Mouse (Mus musculus) liver, adult 2 months (tissue): ENCODE data around the gene Mapk8ip3. TPM values are rescaled to one million over a fixed set of nuclear protein-coding genes. Genes with fewer than 3 reads are reported as not detected.
A peak's percentile ranks its signal among the peaks of the same experiment; 100 is the strongest.

Experiments
- DNase-seq: peaks from one replicate; pipeline ENCODE4 v3.0.0-alpha.2; 2011; ENCODE audit warnings: low read depth, low spot score; ENCODE audit errors: extremely low read depth
- H3K27ac ChIP-seq: fragments of 200-500 bp; replicated peaks from 2 replicates; pipeline ENCODE4 v1.5.1; 2012; ENCODE audit warnings: low read depth, mild to moderate bottlenecking, control low read depth, inconsistent platforms, low read length; ENCODE audit not compliant: insufficient read depth
- H3K27me3 ChIP-seq: fragments of 200-500 bp; 2 replicates; pipeline ENCODE4 v1.6.1; 2012; ENCODE audit warnings: mild to moderate bottlenecking, moderate library complexity, low read length, inconsistent platforms; ENCODE audit not compliant: control insufficient read depth, insufficient read depth
- H3K36me3 ChIP-seq: fragments of 200-500 bp; 2 replicates; pipeline ENCODE4 v1.6.1; 2012; ENCODE audit warnings: low read length, inconsistent platforms; ENCODE audit not compliant: control insufficient read depth, insufficient read depth
- H3K4me1 ChIP-seq: fragments of 200-500 bp; 2 replicates; pipeline ENCODE4 v1.6.1; 2011; ENCODE audit warnings: low read length; ENCODE audit not compliant: control insufficient read depth, insufficient read depth
- H3K4me3 ChIP-seq: fragments of 200-500 bp; 2 replicates; pipeline ENCODE4 v1.5.1; 2011; ENCODE audit warnings: low read depth, mild to moderate bottlenecking, control low read depth, low read length, moderate library complexity; ENCODE audit not compliant: insufficient read depth
- H3K79me2 ChIP-seq: fragments of 200-500 bp; 2 replicates; pipeline ENCODE4 v1.6.1; 2012; ENCODE audit warnings: inconsistent platforms, mild to moderate bottlenecking, low read length, moderate library complexity; ENCODE audit not compliant: control insufficient read depth, insufficient read depth
- H3K9ac ChIP-seq: fragments of 200-500 bp; 2 replicates; pipeline ENCODE4 v1.6.1; 2012; ENCODE audit warnings: low read depth, mild to moderate bottlenecking, control low read depth, inconsistent platforms, low read length
- CTCF ChIP-seq: fragments of 200-500 bp; IDR thresholded peaks from 2 replicates; pipeline ENCODE4 v1.5.1; 2011; ENCODE audit warnings: low read depth, low read length, control low read depth
- POLR2A ChIP-seq: fragments of 200-500 bp; IDR thresholded peaks from 2 replicates; pipeline ENCODE4 v1.6.1; 2011; ENCODE audit warnings: low read length, control low read depth; ENCODE audit not compliant: insufficient read depth; ENCODE audit errors: extremely low read depth
- WGBS: fragments of 180-500 bp; shearing (Covaris S2); methylation state at CpG from one replicate; pipeline ENCODE4 v1.1.7; 2018; 5-methylcytosine and 5-hydroxymethylcytosine counted together
- polyA plus RNA-seq: library from polyadenylated mRNA; depleted of rRNA; stranded (reverse); fragments of >200 nt; gene quantifications from 2 replicates; pipeline ENCODE4 v1.2.3, GENCODE M21; 2012
- total RNA-seq: library from RNA; depleted of rRNA; stranded (reverse); fragments of >200 nt; gene quantifications from 2 replicates; pipeline ENCODE4 v1.2.3, GENCODE M21; 2014

The Mapk8ip3 gene
- total and polyA plus RNA-seq, 2 experiments = 11.7 to 51.4 TPM

GRCm38 (mm10) chr17:24935666-24936065 lies 1.1 kb downstream of the Mapk8ip3 start:
- Histone ChIP-seq H3K4me1 (peaks cover 6% of the 10 kb centered on the region), H3K79me2 (peaks cover 19% of the 10 kb centered on the region), H3K27ac (no peak overlapping the region), H3K27me3 (no peaks in the 10 kb centered on the region), H3K4me3 (no peak overlapping the region), H3K36me3 (no peaks in the 10 kb centered on the region), H3K9ac (peak overlapping the region; percentile 36; the same call in 1 of the 2 replicates)
- DNase-seq = no peak
- TF ChIP-seq CTCF (no peak), POLR2A (no peak)

GRCm38 (mm10) chr17:24934926-24935325 lies 1.9 kb downstream of the Mapk8ip3 start:
- no peak for DNase-seq
- peaks cover 19% of the 10 kb centered on the region for H3K79me2 ChIP-seq
- 56% methylated on average over 4 of the region's 4 CpGs for WGBS
- TF ChIP-seq CTCF = no peak
- TF ChIP-seq POLR2A = no peak
- no peaks in the 10 kb centered on the region for H3K27me3 ChIP-seq
- no peak overlapping the region for H3K9ac ChIP-seq
- no peak overlapping the region for H3K27ac ChIP-seq
- no peak overlapping the region for H3K4me3 ChIP-seq
- peaks cover 6% of the 10 kb centered on the region for H3K4me1 ChIP-seq
- no peaks in the 10 kb centered on the region for H3K36me3 ChIP-seq

GRCm38 (mm10) chr17:24933163-24933562 lies 3.6 kb downstream of the Mapk8ip3 start:
- no peak for DNase-seq
- Histone ChIP-seq H3K4me3 (no peak overlapping the region), H3K36me3 (no peaks in the 10 kb centered on the region; the same call in 1 of the 2 replicates), H3K79me2 (peaks cover 25% of the 10 kb centered on the region), H3K27me3 (no peaks in the 10 kb centered on the region), H3K27ac (no peak overlapping the region), H3K9ac (no peak overlapping the region), H3K4me1 (peaks cover 6% of the 10 kb centered on the region)
- TF ChIP-seq POLR2A (no peak), CTCF (no peak)
- 73% methylated on average over 4 of the region's 4 CpGs for WGBS

- peaks cover 25% of the 10 kb centered on the region for H3K79me2 ChIP-seq
- TF ChIP-seq POLR2A (no peak), CTCF (no peak)
- 31% methylated on average over 4 of the region's 4 CpGs for WGBS
- H3K4me1 ChIP-seq = peaks cover 6% of the 10 kb centered on the region
- H3K27ac ChIP-seq = no peak overlapping the region
- peak; percentile 87 for DNase-seq
- peaks cover 6% of the 10 kb centered on the region for H3K36me3 ChIP-seq
- H3K9ac ChIP-seq = no peak overlapping the region
- no peak overlapping the region for H3K4me3 ChIP-seq
- no peaks in the 10 kb centered on the region for H3K27me3 ChIP-seq
Measured at GRCm38 (mm10) chr17:24932431-24932830, 4.3 kb downstream of the Mapk8ip3 start.

- DNase-seq = no peak
- Histone ChIP-seq H3K4me3 (no peak overlapping the region), H3K4me1 (peaks cover 2% of the 10 kb centered on the region; the same call in 1 of the 2 replicates), H3K79me2 (peaks cover 9% of the 10 kb centered on the region; the same call in 1 of the 2 replicates), H3K27me3 (no peaks in the 10 kb centered on the region), H3K36me3 (peaks cover 14% of the 10 kb centered on the region), H3K27ac (no peak overlapping the region), H3K9ac (no peak overlapping the region)
- TF ChIP-seq POLR2A (no peak), CTCF (no peak)
- 86% methylated on average over 1 of the region's 1 CpGs for WGBS
Measured at GRCm38 (mm10) chr17:24929506-24929905, 7.3 kb downstream of the Mapk8ip3 start.

- no peak overlapping the region for H3K9ac ChIP-seq
- no peaks in the 10 kb centered on the region; the same call in 1 of the 2 replicates for H3K79me2 ChIP-seq
- WGBS = 95% methylated on average over 1 of the region's 1 CpGs
- peaks cover 49% of the 10 kb centered on the region for H3K36me3 ChIP-seq
- TF ChIP-seq POLR2A (no peak), CTCF (no peak)
- no peak overlapping the region for H3K4me3 ChIP-seq
- no peaks in the 10 kb centered on the region for H3K4me1 ChIP-seq
- DNase-seq = no peak
- H3K27ac ChIP-seq = no peak overlapping the region
- no peaks in the 10 kb centered on the region for H3K27me3 ChIP-seq
Measured at GRCm38 (mm10) chr17:24923246-24923645, 13.5 kb downstream of the Mapk8ip3 start.
